Mouse (Mus musculus) olfactory bulb, adult 2 months (tissue): ENCODE measurements around the gene Rad51b.

Experiments
- CTCF ChIP-seq: fragments of 200-500 bp; IDR thresholded peaks from 2 replicates; pipeline ENCODE4 v1.5.1; 2012; ENCODE audit warnings: low read depth, mild to moderate bottlenecking, low read length, moderate library complexity; ENCODE audit not compliant: insufficient read depth
- POLR2A ChIP-seq: fragments of 200-500 bp; IDR thresholded peaks from 2 replicates; pipeline ENCODE4 v1.6.1; 2012; ENCODE audit warnings: mild to moderate bottlenecking, low read depth, low read length, moderate library complexity; ENCODE audit not compliant: insufficient read depth

DNA sequence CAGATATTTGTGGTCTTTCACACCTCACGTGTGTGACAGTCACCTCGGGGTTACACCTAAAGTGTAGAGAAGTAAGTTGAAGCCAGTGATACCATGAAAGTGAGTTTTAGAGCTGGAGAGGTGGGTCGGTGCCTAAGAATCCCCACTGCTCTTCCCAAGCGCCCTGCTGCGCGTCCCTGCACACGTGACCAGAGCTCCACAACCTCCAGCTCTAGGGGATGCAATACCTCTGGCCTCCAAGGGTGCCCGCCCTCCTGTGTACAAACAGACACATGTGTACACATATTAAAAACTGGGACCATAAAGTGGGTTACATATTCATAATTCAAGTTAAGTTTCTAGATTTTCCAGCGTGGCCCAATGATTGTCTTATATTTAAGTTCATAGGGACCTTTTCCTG, 159.2 kb downstream of the Rad51b start:
- TF ChIP-seq POLR2A: no peak
- TF ChIP-seq CTCF: no peak
